Mouse (Mus musculus) kidney, adult 2 months (tissue): ENCODE data around the gene Ppp1r9a. TPM values are rescaled to one million over a fixed set of nuclear protein-coding genes. Genes with fewer than 3 reads are reported as not detected.

Source experiments
- DNase-seq: peaks from one replicate; pipeline ENCODE4 v3.0.0; 2021
- H3K27ac ChIP-seq: fragments of 200-500 bp; 2 replicates; pipeline ENCODE4 v1.5.1; 2012; ENCODE audit warnings: low read depth, low read length, control low read depth, inconsistent platforms; ENCODE audit not compliant: insufficient read depth
- H3K27me3 ChIP-seq: fragments of 200-500 bp; replicated peaks from 2 replicates; pipeline ENCODE4 v1.6.1; 2012; ENCODE audit warnings: mild to moderate bottlenecking, moderate library complexity, low read length, inconsistent platforms; ENCODE audit not compliant: control insufficient read depth, insufficient read depth
- H3K36me3 ChIP-seq: fragments of 200-500 bp; 2 replicates; pipeline ENCODE4 v1.6.1; 2012; ENCODE audit warnings: mild to moderate bottlenecking, moderate library complexity, low read length, inconsistent platforms; ENCODE audit not compliant: control insufficient read depth, insufficient read depth
- H3K4me1 ChIP-seq: fragments of 200-500 bp; 2 replicates; pipeline ENCODE4 v1.6.1; 2011; ENCODE audit warnings: low read length; ENCODE audit not compliant: control insufficient read depth, insufficient read depth
- H3K4me3 ChIP-seq: fragments of 200-500 bp; 2 replicates; pipeline ENCODE4 v1.5.1; 2011; ENCODE audit warnings: mild to moderate bottlenecking, low read depth, low read length, control low read depth; ENCODE audit not compliant: insufficient read depth
- CTCF ChIP-seq: fragments of 200-500 bp; conservative IDR thresholded peaks from 2 replicates; pipeline ENCODE4 v1.5.1; 2011; ENCODE audit warnings: low read depth, mild to moderate bottlenecking, control low read depth, low read length, moderate library complexity, mixed read lengths; ENCODE audit not compliant: insufficient read depth, insufficient read length
- POLR2A ChIP-seq: fragments of 200-500 bp; IDR thresholded peaks from one replicate; pipeline ENCODE4 v1.6.1; 2011; ENCODE audit warnings: low read depth, low read length, control low read depth
- WGBS: fragments of 180-500 bp; shearing (Covaris S2); methylation state at CpG from one replicate; pipeline ENCODE4 v1.1.7; 2018; 5-methylcytosine and 5-hydroxymethylcytosine counted together
- polyA plus RNA-seq: library from polyadenylated mRNA; depleted of rRNA; stranded (reverse); fragments of >200 nt; gene quantifications from 2 replicates; pipeline ENCODE4 v1.2.3, GENCODE M21; 2012

The Ppp1r9a gene
- polyA plus RNA-seq, 1 experiment = 3.0 TPM

- no peaks in the 10 kb centered on the region for H3K4me1 ChIP-seq
- no peaks in the 10 kb centered on the region for H3K36me3 ChIP-seq
- H3K4me3 ChIP-seq = no peak overlapping the region
- H3K27ac ChIP-seq = no peak overlapping the region
- no peak for DNase-seq
- WGBS = 53% methylated on average over 2 of the region's 2 CpGs
- H3K27me3 ChIP-seq = no peaks in the 10 kb centered on the region
- TF ChIP-seq CTCF = no peak
- TF ChIP-seq POLR2A = no peak
These were observed 136.6 kb downstream of the Ppp1r9a start for GRCm38 (mm10) chr6:5039316-5039715.

GRCm38 (mm10) chr6:5045854-5046253 is 143.1 kb downstream of the Ppp1r9a start:
- DNase-seq = no peak

GRCm38 (mm10) chr6:5048025-5048424 is 145.3 kb downstream of the Ppp1r9a start:
- H3K27me3 ChIP-seq = no peaks in the 10 kb centered on the region
- WGBS = 84% methylated on average over 3 of the region's 3 CpGs
- no peak for TF ChIP-seq CTCF
- no peak for TF ChIP-seq POLR2A

More at GRCm38 (mm10) chr6:5045854-5046253, 143.1 kb downstream of the Ppp1r9a start:
- TF ChIP-seq POLR2A = no peak
- no peaks in the 10 kb centered on the region for H3K27me3 ChIP-seq
- no peak overlapping the region for H3K27ac ChIP-seq
- H3K36me3 ChIP-seq = no peaks in the 10 kb centered on the region
- no peaks in the 10 kb centered on the region for H3K4me1 ChIP-seq
- H3K4me3 ChIP-seq = no peak overlapping the region
- 97% methylated on average over 6 of the region's 6 CpGs for WGBS

GRCm38 (mm10) chr6:5052309-5052708 is 149.6 kb downstream of the Ppp1r9a start:
- Histone ChIP-seq H3K4me3 (no peak overlapping the region), H3K27ac (no peak overlapping the region), H3K4me1 (no peaks in the 10 kb centered on the region), H3K36me3 (no peaks in the 10 kb centered on the region), H3K27me3 (no peaks in the 10 kb centered on the region)
- no peak for DNase-seq
- WGBS = 79% methylated on average over 2 of the region's 2 CpGs
- TF ChIP-seq CTCF = no peak
- TF ChIP-seq POLR2A = no peak

More at GRCm38 (mm10) chr6:5048025-5048424, 145.3 kb downstream of the Ppp1r9a start:
- DNase-seq = no peak
- Histone ChIP-seq H3K27ac (no peak overlapping the region), H3K36me3 (no peaks in the 10 kb centered on the region), H3K4me3 (no peak overlapping the region), H3K4me1 (no peaks in the 10 kb centered on the region)

- Histone ChIP-seq H3K27me3 (no peaks in the 10 kb centered on the region), H3K4me1 (no peaks in the 10 kb centered on the region), H3K36me3 (no peaks in the 10 kb centered on the region), H3K27ac (no peak overlapping the region), H3K4me3 (no peak overlapping the region)
- no peak for DNase-seq
- no peak for TF ChIP-seq POLR2A
- no peak for TF ChIP-seq CTCF
- 88% methylated on average over 4 of the region's 4 CpGs for WGBS
These were observed 151.9 kb downstream of the Ppp1r9a start for GRCm38 (mm10) chr6:5054446-5055095.

- no peak for DNase-seq
- no peaks in the 10 kb centered on the region for H3K4me1 ChIP-seq
- TF ChIP-seq CTCF (no peak), POLR2A (no peak)
- H3K4me3 ChIP-seq = no peak overlapping the region
- 92% methylated on average over 3 of the region's 3 CpGs for WGBS
- no peaks in the 10 kb centered on the region for H3K27me3 ChIP-seq
- H3K27ac ChIP-seq = no peak overlapping the region
- H3K36me3 ChIP-seq = no peaks in the 10 kb centered on the region
These were observed 172.0 kb downstream of the Ppp1r9a start for GRCm38 (mm10) chr6:5074736-5075135.

GRCm38 (mm10) chr6:5075680-5076079 is 173.0 kb downstream of the Ppp1r9a start:
- Histone ChIP-seq H3K27me3 (no peaks in the 10 kb centered on the region), H3K36me3 (no peaks in the 10 kb centered on the region), H3K4me1 (no peaks in the 10 kb centered on the region), H3K4me3 (no peak overlapping the region), H3K27ac (no peak overlapping the region)
- DNase-seq = no peak
- TF ChIP-seq POLR2A (no peak), CTCF (no peak)
- 92% methylated on average over 7 of the region's 7 CpGs for WGBS
